Mouse (Mus musculus): ENCODE measurements around the gene Cd8a. TPM values are rescaled to one million over a fixed set of nuclear protein-coding genes. Genes with fewer than 3 reads are reported as not detected.

The Cd8a gene
- polyA plus RNA-seq, 1 experiment from 2014 or later: 1.6 TPM

DNA sequence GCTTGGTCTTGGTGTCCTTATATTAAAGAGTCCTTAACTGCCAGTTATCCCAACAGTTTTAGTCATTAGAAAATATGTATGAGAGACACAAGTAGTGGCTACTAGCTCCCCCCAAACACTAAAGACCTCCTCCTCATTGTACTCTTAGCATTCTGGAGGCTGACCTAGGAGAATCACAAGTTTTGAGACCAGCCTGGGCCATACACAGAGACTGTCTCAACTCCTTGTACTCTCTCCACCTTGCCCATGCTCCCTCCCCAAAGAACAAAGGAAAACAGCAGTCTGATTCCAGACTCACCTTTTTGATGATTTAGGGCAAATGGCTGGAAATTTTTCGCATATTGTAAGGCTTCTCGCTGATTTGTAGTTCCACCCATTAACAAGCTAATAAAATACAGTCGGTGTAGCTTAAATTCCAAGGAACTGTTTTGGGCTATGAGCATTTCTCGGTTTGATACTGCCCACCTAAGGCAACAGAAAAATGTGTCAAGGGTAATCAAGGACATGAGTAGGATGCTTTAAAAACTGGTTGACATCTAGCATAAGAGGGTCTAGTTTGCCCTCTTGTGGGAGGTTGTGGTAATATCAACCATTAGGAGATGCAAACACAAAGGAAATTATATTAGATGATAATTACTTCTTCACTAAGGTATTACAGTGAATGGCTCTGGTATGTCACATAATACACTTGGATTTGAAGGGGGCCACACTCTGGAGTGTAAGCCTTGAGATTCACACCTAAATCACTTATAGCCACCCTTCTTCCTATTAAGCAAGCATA, 25.8 kb downstream of the Cd8a start:
- 85% methylated on average over 4 of the region's 4 CpGs for WGBS
- no peak overlapping the region for H3K4me2 ChIP-seq (ENCODE audit: low read length)
- ATAC-seq (replicated peaks; ENCODE audit: low FRiP score, low read depth) (no peak), DNase-seq (ENCODE audit: low spot score) (peak; percentile 60)
- TF ChIP-seq CTCF (IDR thresholded peaks at IDR 0.05; ENCODE audit: low read depth): peak; percentile 80
- H3K4me3 ChIP-seq (replicated peaks; ENCODE audit: low read depth, low read length): no peak overlapping the region
- H3K27ac ChIP-seq: no peak overlapping the region
- H3K9ac ChIP-seq (ENCODE audit: low read depth, low read length): no peak overlapping the region
- peaks cover 18% of the 10 kb centered on the region; the same call in 1 of the 2 replicates for H3K36me3 ChIP-seq (ENCODE audit: insufficient read depth, low read length)
- no peaks in the 10 kb centered on the region for H3K27me3 ChIP-seq (ENCODE audit: insufficient read depth, low read length)
- H3K9me3 ChIP-seq (replicated peaks; ENCODE audit: low read length): no peaks in the 10 kb centered on the region
- no peaks in the 10 kb centered on the region for H3K4me1 ChIP-seq (replicated peaks; ENCODE audit: insufficient read depth, low read length)

- no peak for TF ChIP-seq CTCF (IDR thresholded peaks at IDR 0.05; ENCODE audit: low read depth)
- 80% methylated on average over 4 of the region's 4 CpGs for WGBS
- Histone ChIP-seq H3K4me2 (ENCODE audit: low read length) (no peak overlapping the region), H3K9me3 (replicated peaks; ENCODE audit: low read length) (no peaks in the 10 kb centered on the region), H3K4me3 (replicated peaks; ENCODE audit: low read depth, low read length) (no peak overlapping the region), H3K27me3 (ENCODE audit: insufficient read depth, low read length) (no peaks in the 10 kb centered on the region), H3K27ac (no peak overlapping the region), H3K36me3 (ENCODE audit: insufficient read depth, low read length) (peaks cover 15% of the 10 kb centered on the region; the same call in 1 of the 2 replicates), H3K9ac (ENCODE audit: low read depth, low read length) (no peak overlapping the region), H3K4me1 (replicated peaks; ENCODE audit: insufficient read depth, low read length) (no peaks in the 10 kb centered on the region)
- ATAC-seq (replicated peaks; ENCODE audit: low FRiP score, low read depth) (no peak), DNase-seq (ENCODE audit: low spot score) (no peak)
These were observed 41.4 kb downstream of the Cd8a start for GRCm38 (mm10) chr6:71414624-71415023.

DNA sequence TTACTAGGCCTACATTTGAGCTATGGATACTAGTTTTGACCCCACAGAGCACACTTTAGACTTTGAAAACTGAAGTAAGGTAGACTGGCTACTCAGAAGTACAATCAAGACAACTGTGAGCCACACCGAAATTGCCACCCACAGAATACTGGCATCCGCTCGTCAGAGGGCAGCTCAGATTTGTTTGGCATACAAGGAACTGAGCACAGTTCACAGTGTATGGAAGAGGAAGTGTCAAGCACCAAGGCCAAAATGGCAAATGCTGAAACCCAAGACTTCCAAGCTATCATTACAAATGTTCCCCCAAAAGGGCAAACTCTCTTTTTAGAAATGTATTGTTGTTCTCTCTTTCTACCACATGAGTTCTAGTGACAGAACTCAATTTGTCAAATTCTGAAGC, 42.2 kb downstream of the Cd8a start:
- no peak overlapping the region for H3K9ac ChIP-seq (ENCODE audit: low read depth, low read length)
- no peak overlapping the region for H3K4me2 ChIP-seq (ENCODE audit: low read length)
- no peak for DNase-seq (ENCODE audit: low spot score)
- 82% methylated on average over 3 of the region's 3 CpGs for WGBS
- no peak for ATAC-seq (replicated peaks; ENCODE audit: low FRiP score, low read depth)
- no peak overlapping the region for H3K27ac ChIP-seq
- H3K36me3 ChIP-seq (ENCODE audit: insufficient read depth, low read length): peaks cover 15% of the 10 kb centered on the region; the same call in 1 of the 2 replicates
- TF ChIP-seq CTCF (IDR thresholded peaks at IDR 0.05; ENCODE audit: low read depth): no peak
- no peak overlapping the region for H3K4me3 ChIP-seq (replicated peaks; ENCODE audit: low read depth, low read length)
- no peaks in the 10 kb centered on the region for H3K4me1 ChIP-seq (replicated peaks; ENCODE audit: insufficient read depth, low read length)
- no peaks in the 10 kb centered on the region for H3K27me3 ChIP-seq (ENCODE audit: insufficient read depth, low read length)
- H3K9me3 ChIP-seq (replicated peaks; ENCODE audit: low read length): no peaks in the 10 kb centered on the region

DNA sequence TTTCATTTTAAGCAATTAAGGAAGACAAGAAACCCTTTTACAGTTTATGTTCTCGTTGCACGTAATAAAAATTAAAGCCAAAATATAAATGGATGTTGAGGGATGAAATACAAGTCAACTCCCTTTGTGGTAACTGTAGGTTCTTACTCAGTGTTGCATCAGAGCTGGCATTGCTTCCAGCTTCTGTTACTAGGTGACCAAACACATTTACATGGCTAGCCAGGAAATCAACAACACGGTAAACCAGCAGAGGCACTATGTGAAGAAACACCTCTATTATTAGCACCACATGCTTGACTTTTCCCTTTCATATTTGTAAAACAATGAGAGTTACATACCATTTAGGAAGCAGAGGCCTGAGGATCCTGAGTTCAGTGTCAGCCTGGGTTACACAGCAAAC, 45.6 kb downstream of the Cd8a start:
- no peaks in the 10 kb centered on the region for H3K27me3 ChIP-seq (ENCODE audit: insufficient read depth, low read length)
- no peaks in the 10 kb centered on the region for H3K4me1 ChIP-seq (replicated peaks; ENCODE audit: insufficient read depth, low read length)
- ATAC-seq (replicated peaks; ENCODE audit: low FRiP score, low read depth): no peak
- no peak overlapping the region for H3K4me2 ChIP-seq (ENCODE audit: low read length)
- no peak overlapping the region for H3K27ac ChIP-seq
- no peaks in the 10 kb centered on the region for H3K9me3 ChIP-seq (replicated peaks; ENCODE audit: low read length)
- DNase-seq (ENCODE audit: low spot score): no peak
- no peak for TF ChIP-seq CTCF (IDR thresholded peaks at IDR 0.05; ENCODE audit: low read depth)
- H3K9ac ChIP-seq (ENCODE audit: low read depth, low read length): no peak overlapping the region
- no peak overlapping the region for H3K4me3 ChIP-seq (replicated peaks; ENCODE audit: low read depth, low read length)
- 0 out of 2 replicates have a peak, but pooled peaks cover 4% of the 10 kb centered on the region for H3K36me3 ChIP-seq (ENCODE audit: insufficient read depth, low read length)
- 84% methylated on average over 3 of the region's 3 CpGs for WGBS

DNA sequence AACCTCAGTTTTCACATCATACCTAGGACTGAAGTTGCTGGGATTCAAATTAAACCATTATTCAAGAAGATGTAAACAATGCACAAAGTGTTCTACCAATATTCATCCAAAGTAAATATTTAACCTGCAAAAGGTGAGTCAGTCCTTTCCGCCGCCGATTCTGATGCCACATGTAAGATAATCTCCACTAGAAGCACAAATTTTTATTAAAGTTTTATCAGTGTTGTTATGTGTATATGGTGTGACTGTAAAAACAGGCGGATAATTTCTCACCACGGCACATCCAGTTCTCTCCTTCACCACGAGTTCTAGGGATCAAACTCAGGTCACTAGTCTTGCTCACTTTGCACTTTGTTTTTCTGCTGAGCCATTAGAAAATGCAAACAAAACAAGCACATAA, 47.6 kb downstream of the Cd8a start:
- H3K4me3 ChIP-seq (replicated peaks; ENCODE audit: low read depth, low read length): no peak overlapping the region
- TF ChIP-seq CTCF (IDR thresholded peaks at IDR 0.05; ENCODE audit: low read depth): no peak
- ATAC-seq (replicated peaks; ENCODE audit: low FRiP score, low read depth): no peak
- H3K36me3 ChIP-seq (ENCODE audit: insufficient read depth, low read length): no peaks in the 10 kb centered on the region; the same call in 1 of the 2 replicates
- WGBS: 69% methylated on average over 6 of the region's 6 CpGs
- no peak for DNase-seq (ENCODE audit: low spot score)
- H3K4me2 ChIP-seq (ENCODE audit: low read length): no peak overlapping the region
- 0 out of 2 replicates have a peak overlapping the region, but pooled peaks have one; percentile 8 for H3K27ac ChIP-seq
- no peak overlapping the region for H3K9ac ChIP-seq (ENCODE audit: low read depth, low read length)
- no peaks in the 10 kb centered on the region for H3K4me1 ChIP-seq (replicated peaks; ENCODE audit: insufficient read depth, low read length)
- H3K27me3 ChIP-seq (ENCODE audit: insufficient read depth, low read length): no peaks in the 10 kb centered on the region
- no peaks in the 10 kb centered on the region for H3K9me3 ChIP-seq (replicated peaks; ENCODE audit: low read length)

DNA sequence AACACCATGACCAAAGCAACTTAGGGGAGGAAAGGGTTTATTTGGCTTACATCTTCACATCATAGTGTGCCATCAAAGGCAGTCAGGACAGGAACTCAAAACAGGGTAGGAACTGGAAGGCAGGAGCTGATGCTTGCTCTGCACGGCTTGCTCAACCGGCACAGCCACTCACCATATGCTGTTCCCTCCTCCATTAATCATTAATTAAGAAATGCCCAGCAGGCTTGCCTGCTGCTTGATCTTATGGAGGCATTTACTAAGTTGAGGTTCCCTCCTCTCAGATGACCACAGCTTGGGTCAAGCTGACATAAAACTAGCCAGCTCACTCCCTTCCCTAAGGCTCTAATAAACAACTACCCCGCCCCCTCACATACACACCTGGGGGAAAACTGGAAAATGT, 48.9 kb downstream of the Cd8a start:
- Histone ChIP-seq H3K4me3 (replicated peaks; ENCODE audit: low read depth, low read length) (no peak overlapping the region), H3K4me1 (replicated peaks; ENCODE audit: insufficient read depth, low read length) (no peaks in the 10 kb centered on the region), H3K4me2 (ENCODE audit: low read length) (no peak overlapping the region), H3K9me3 (replicated peaks; ENCODE audit: low read length) (no peaks in the 10 kb centered on the region), H3K36me3 (ENCODE audit: insufficient read depth, low read length) (peaks cover 5% of the 10 kb centered on the region; the same call in 1 of the 2 replicates), H3K27me3 (ENCODE audit: insufficient read depth, low read length) (no peaks in the 10 kb centered on the region), H3K9ac (ENCODE audit: low read depth, low read length) (no peak overlapping the region), H3K27ac (no peak overlapping the region)
- WGBS: 58% methylated on average over 3 of the region's 3 CpGs
- ATAC-seq (replicated peaks; ENCODE audit: low FRiP score, low read depth) (0 out of 2 replicates have a peak, but pooled peaks have one; percentile 13), DNase-seq (ENCODE audit: low spot score) (no peak)
- no peak for TF ChIP-seq CTCF (IDR thresholded peaks at IDR 0.05; ENCODE audit: low read depth)
